Mouse (Mus musculus): ENCODE measurements around the gene Srek1ip1. TPM values are rescaled to one million over a fixed set of nuclear protein-coding genes. Genes with fewer than 3 reads are reported as not detected.

Gene Srek1ip1
- total and polyA plus RNA-seq, 2 experiments from 2014 or later = 12.9 to 15.9 TPM

GRCm38 (mm10) chr13:104816635-104817571 lies 24.6 kb downstream of the Srek1ip1 start, which contains the start of gene Cwc27:
Cwc27 (minus strand) TSS chr13:104817142.
- TF ChIP-seq CTCF (IDR thresholded peaks at IDR 0.05; ENCODE audit: low read depth) = 0 out of 2 replicates have a peak, but pooled peaks have one; percentile 4
- H3K4me3 ChIP-seq (ENCODE audit: low read depth, low read length) = peak within 1 kb of the TSS; percentile 93
- DNase-seq (peak; percentile 95), ATAC-seq (peak; percentile 98)
- no peaks in the 10 kb centered on the region for H3K36me3 ChIP-seq (ENCODE audit: insufficient read depth)
- peak within 1 kb of the TSS; percentile 95 for H3K9ac ChIP-seq
- H3K9me3 ChIP-seq (ENCODE audit: low read length) = no peaks in the 10 kb centered on the region
- peak within 1 kb of the TSS; percentile 87 for H3K27ac ChIP-seq (ENCODE audit: low read depth, low read length)
- no peaks in the 10 kb centered on the region for H3K27me3 ChIP-seq (ENCODE audit: insufficient read depth, low read length)
- peaks cover 16% of the 10 kb centered on the region for H3K4me1 ChIP-seq (ENCODE audit: insufficient read depth)
- 1% methylated on average over 50 of the region's 50 CpGs for WGBS
- H3K4me2 ChIP-seq (ENCODE audit: low read depth) = peak within 1 kb of the TSS; percentile 63

DNA sequence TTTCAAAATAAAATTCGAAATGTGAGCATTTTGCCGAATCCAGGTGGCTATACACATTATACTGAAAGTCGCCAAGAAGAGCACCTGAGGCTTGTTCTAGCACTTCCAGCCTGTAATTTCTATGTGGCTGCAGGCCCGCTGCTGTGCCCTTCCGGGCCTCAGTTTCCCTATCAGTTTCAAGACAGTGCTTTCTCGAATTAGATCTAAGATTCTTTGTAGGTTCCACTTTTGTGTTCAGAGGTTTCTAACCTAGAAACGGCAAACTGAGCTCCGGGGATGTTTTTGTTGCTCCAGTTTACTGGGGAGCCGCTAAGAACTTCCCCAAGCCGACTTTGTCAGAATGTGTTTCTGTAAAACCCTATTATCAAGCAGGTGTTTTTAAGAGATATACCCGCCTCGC lies 25.4 kb downstream of the Srek1ip1 start:
- Histone ChIP-seq H3K9me3 (ENCODE audit: low read length) (no peaks in the 10 kb centered on the region), H3K4me1 (ENCODE audit: insufficient read depth) (peaks cover 16% of the 10 kb centered on the region), H3K36me3 (ENCODE audit: insufficient read depth) (no peaks in the 10 kb centered on the region), H3K4me3 (ENCODE audit: low read depth, low read length) (peak overlapping the region; percentile 93), H3K9ac (peak overlapping the region; percentile 95), H3K27ac (ENCODE audit: low read depth, low read length) (no peak overlapping the region), H3K27me3 (ENCODE audit: insufficient read depth, low read length) (no peaks in the 10 kb centered on the region), H3K4me2 (ENCODE audit: low read depth) (peak overlapping the region; percentile 63)
- WGBS = 52% methylated on average over 12 of the region's 12 CpGs
- no peak for ATAC-seq
- no peak for TF ChIP-seq CTCF (IDR thresholded peaks at IDR 0.05; ENCODE audit: low read depth)
- no peak for DNase-seq

DNA sequence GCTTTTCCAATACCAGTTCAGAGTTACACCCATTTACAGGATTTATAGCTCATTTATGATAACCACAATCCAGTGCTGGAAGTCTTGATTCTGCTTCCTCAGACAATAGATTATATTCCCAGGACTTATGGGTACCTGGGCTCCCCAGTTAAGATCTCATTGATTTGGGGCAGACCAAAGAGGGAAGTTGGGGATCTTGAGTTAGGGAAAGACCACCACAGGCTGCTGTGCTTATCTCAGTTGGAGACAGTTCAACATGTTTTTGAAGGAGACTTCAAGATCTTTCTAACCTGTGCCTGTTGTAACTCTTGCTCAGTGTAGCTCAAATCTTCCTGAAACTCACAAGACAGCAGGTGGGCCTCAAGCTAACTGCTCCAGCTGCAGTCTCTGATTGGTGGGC lies 28.9 kb downstream of the Srek1ip1 start:
- no peak for ATAC-seq
- no peaks in the 10 kb centered on the region for H3K9me3 ChIP-seq (ENCODE audit: low read length)
- H3K4me3 ChIP-seq (ENCODE audit: low read depth, low read length) = no peak overlapping the region

GRCm38 (mm10) chr13:104821908-104822307 lies 29.6 kb downstream of the Srek1ip1 start:
- ATAC-seq (no peak), DNase-seq (no peak)
- no peaks in the 10 kb centered on the region for H3K27me3 ChIP-seq (ENCODE audit: insufficient read depth, low read length)
- no peak overlapping the region for H3K27ac ChIP-seq (ENCODE audit: low read depth, low read length)
- 92% methylated on average over 1 of the region's 1 CpGs for WGBS
- no peak overlapping the region for H3K4me3 ChIP-seq (ENCODE audit: low read depth, low read length)
- no peaks in the 10 kb centered on the region for H3K9me3 ChIP-seq (ENCODE audit: low read length)
- H3K9ac ChIP-seq = no peak overlapping the region
- 0 out of 2 replicates have a peak, but pooled peaks cover 8% of the 10 kb centered on the region for H3K4me1 ChIP-seq (ENCODE audit: insufficient read depth)
- TF ChIP-seq CTCF (IDR thresholded peaks at IDR 0.05; ENCODE audit: low read depth) = no peak
- H3K4me2 ChIP-seq (ENCODE audit: low read depth) = no peak overlapping the region
- 0 out of 2 replicates have a peak, but pooled peaks cover under 1% of the 10 kb centered on the region for H3K36me3 ChIP-seq (ENCODE audit: insufficient read depth)

More for the DNA sequence above, 28.9 kb downstream of the Srek1ip1 start:
- Histone ChIP-seq H3K4me2 (ENCODE audit: low read depth) (no peak overlapping the region), H3K9ac (no peak overlapping the region), H3K27me3 (ENCODE audit: insufficient read depth, low read length) (no peaks in the 10 kb centered on the region), H3K36me3 (ENCODE audit: insufficient read depth) (no peaks in the 10 kb centered on the region), H3K4me1 (ENCODE audit: insufficient read depth) (0 out of 2 replicates have a peak, but pooled peaks cover 8% of the 10 kb centered on the region), H3K27ac (ENCODE audit: low read depth, low read length) (no peak overlapping the region)
- no peak for DNase-seq
- no peak for TF ChIP-seq CTCF (IDR thresholded peaks at IDR 0.05; ENCODE audit: low read depth)

DNA sequence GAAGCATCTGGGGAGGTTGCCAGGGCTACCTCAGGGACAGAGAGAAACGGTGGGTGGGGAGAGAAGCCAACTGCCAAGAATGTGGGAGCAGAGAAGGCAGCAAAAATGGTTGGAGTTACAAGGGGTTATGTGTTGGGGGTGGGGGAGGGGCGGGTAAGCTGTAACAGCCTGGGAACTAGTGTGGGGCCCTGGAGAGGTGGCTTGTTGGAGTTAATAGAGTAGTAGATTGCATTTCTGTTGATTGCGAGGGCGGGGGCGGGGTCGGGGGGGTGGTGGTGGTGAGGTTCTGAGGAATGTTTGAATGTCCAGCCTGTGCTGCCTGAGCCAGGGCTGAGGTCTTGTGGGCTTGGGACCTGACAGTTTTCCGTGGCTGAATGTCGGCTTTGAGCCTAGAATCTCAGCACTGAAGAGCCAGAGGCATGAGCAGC lies 30.1 kb downstream of the Srek1ip1 start:
- Histone ChIP-seq H3K4me1 (ENCODE audit: insufficient read depth) (0 out of 2 replicates have a peak, but pooled peaks cover 6% of the 10 kb centered on the region), H3K9ac (no peak overlapping the region), H3K27me3 (ENCODE audit: insufficient read depth, low read length) (no peaks in the 10 kb centered on the region), H3K4me3 (ENCODE audit: low read depth, low read length) (no peak overlapping the region), H3K27ac (ENCODE audit: low read depth, low read length) (no peak overlapping the region), H3K9me3 (ENCODE audit: low read length) (no peaks in the 10 kb centered on the region), H3K36me3 (ENCODE audit: insufficient read depth) (0 out of 2 replicates have a peak, but pooled peaks cover 4% of the 10 kb centered on the region), H3K4me2 (ENCODE audit: low read depth) (no peak overlapping the region)
- no peak for TF ChIP-seq CTCF (IDR thresholded peaks at IDR 0.05; ENCODE audit: low read depth)
- WGBS = 39% methylated on average over 8 of the region's 8 CpGs
- DNase-seq = peak; percentile 5
- ATAC-seq = peak; percentile 61

- WGBS = 90% methylated on average over 2 of the region's 2 CpGs
- Histone ChIP-seq H3K4me2 (ENCODE audit: low read depth) (no peak overlapping the region), H3K4me3 (ENCODE audit: low read depth, low read length) (no peak overlapping the region), H3K27ac (ENCODE audit: low read depth, low read length) (no peak overlapping the region), H3K36me3 (ENCODE audit: insufficient read depth) (peaks cover 21% of the 10 kb centered on the region), H3K9ac (no peak overlapping the region), H3K27me3 (ENCODE audit: insufficient read depth, low read length) (no peaks in the 10 kb centered on the region), H3K4me1 (ENCODE audit: insufficient read depth) (no peaks in the 10 kb centered on the region), H3K9me3 (ENCODE audit: low read length) (no peaks in the 10 kb centered on the region)
- DNase-seq = no peak
- ATAC-seq = no peak
- TF ChIP-seq CTCF (IDR thresholded peaks at IDR 0.05; ENCODE audit: low read depth) = no peak
These were observed 33.2 kb downstream of the Srek1ip1 start for GRCm38 (mm10) chr13:104825470-104825869.

DNA sequence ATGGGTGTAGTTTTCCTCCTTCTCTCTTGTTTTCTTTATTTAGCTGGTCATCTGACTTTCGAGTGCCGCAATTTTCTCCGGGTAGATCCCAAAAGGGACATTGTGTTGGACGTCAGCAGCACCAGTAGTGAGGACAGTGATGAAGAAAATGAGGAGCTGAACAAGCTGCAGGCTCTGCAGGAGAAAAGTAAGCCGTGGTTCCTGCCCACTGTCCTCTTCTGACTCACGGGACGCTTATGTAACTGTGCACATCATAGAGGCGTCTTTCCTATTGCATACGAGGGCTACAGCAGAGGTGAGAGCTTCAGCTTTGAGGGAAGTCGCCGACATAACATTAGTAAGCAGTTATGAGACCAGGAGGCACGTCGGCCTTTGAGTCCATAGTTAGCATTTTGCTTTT lies 40.5 kb downstream of the Srek1ip1 start:
- H3K27me3 ChIP-seq (ENCODE audit: insufficient read depth, low read length) = no peaks in the 10 kb centered on the region
- H3K9ac ChIP-seq = no peak overlapping the region
- no peaks in the 10 kb centered on the region for H3K9me3 ChIP-seq (ENCODE audit: low read length)
- H3K4me3 ChIP-seq (ENCODE audit: low read depth, low read length) = no peak overlapping the region
- DNase-seq (no peak), ATAC-seq (no peak)
- peaks cover 36% of the 10 kb centered on the region for H3K36me3 ChIP-seq (ENCODE audit: insufficient read depth)
- no peaks in the 10 kb centered on the region for H3K4me1 ChIP-seq (ENCODE audit: insufficient read depth)
- WGBS = 95% methylated on average over 13 of the region's 13 CpGs
- H3K27ac ChIP-seq (ENCODE audit: low read depth, low read length) = no peak overlapping the region
- TF ChIP-seq CTCF (IDR thresholded peaks at IDR 0.05; ENCODE audit: low read depth) = no peak
- no peak overlapping the region for H3K4me2 ChIP-seq (ENCODE audit: low read depth)
